Mouse (Mus musculus): Measurements from ENCODE around the gene Rasa2. TPM values are rescaled to one million over a fixed set of nuclear protein-coding genes. Genes with fewer than 3 reads are reported as not detected.
A peak's percentile ranks its signal among the peaks of the same experiment; 100 is the strongest.
"Not testable (repeated sequence)": the region's sequence is repeated elsewhere in the genome, so short reads cannot be mapped to it uniquely, and the experiment has no call there.

Gene Rasa2
- total RNA-seq, 2 experiments from 2014 or later = 6.3 to 7.5 TPM

GRCm38 (mm10) chr9:96597899-96598298 is 33.5 kb downstream of the Rasa2 start:
- no peak for ATAC-seq (replicated peaks; ENCODE audit: low FRiP score, poor library complexity, severe bottlenecking)

GRCm38 (mm10) chr9:96592670-96593600 is 38.5 kb downstream of the Rasa2 start:
- no peak for ATAC-seq (replicated peaks; ENCODE audit: low FRiP score, poor library complexity, severe bottlenecking)

- no peak for ATAC-seq (replicated peaks; ENCODE audit: low FRiP score, poor library complexity, severe bottlenecking)
These were observed 42.1 kb downstream of the Rasa2 start for GRCm38 (mm10) chr9:96589346-96589745.

GRCm38 (mm10) chr9:96583496-96583895 is 47.9 kb downstream of the Rasa2 start:
- ATAC-seq (replicated peaks; ENCODE audit: low FRiP score, poor library complexity, severe bottlenecking) = no peak

- no peak for ATAC-seq (replicated peaks; ENCODE audit: low FRiP score, poor library complexity, severe bottlenecking)
These were observed 48.3 kb downstream of the Rasa2 start for GRCm38 (mm10) chr9:96583076-96583475.

GRCm38 (mm10) chr9:96578190-96578589 is 53.2 kb downstream of the Rasa2 start:
- ATAC-seq (replicated peaks; ENCODE audit: low FRiP score, poor library complexity, severe bottlenecking) = no peak

GRCm38 (mm10) chr9:96577674-96578073 is 53.7 kb downstream of the Rasa2 start:
- ATAC-seq (replicated peaks; ENCODE audit: low FRiP score, poor library complexity, severe bottlenecking) = no peak

- ATAC-seq (replicated peaks; ENCODE audit: low FRiP score, poor library complexity, severe bottlenecking) = no peak
These were observed 58.2 kb downstream of the Rasa2 start for GRCm38 (mm10) chr9:96573252-96573651.

GRCm38 (mm10) chr9:96572754-96573153 is 58.7 kb downstream of the Rasa2 start:
- ATAC-seq (replicated peaks; ENCODE audit: low FRiP score, poor library complexity, severe bottlenecking) = no peak

GRCm38 (mm10) chr9:96566470-96566996 is 64.9 kb downstream of the Rasa2 start:
- ATAC-seq (replicated peaks; ENCODE audit: low FRiP score, poor library complexity, severe bottlenecking) = peak; percentile 39; the same call in 1 of the 2 replicates

GRCm38 (mm10) chr9:96563501-96563900 is 67.9 kb downstream of the Rasa2 start:
- ATAC-seq (replicated peaks; ENCODE audit: low FRiP score, poor library complexity, severe bottlenecking) = no peak

- no peak for ATAC-seq (replicated peaks; ENCODE audit: low FRiP score, poor library complexity, severe bottlenecking)
These were observed 72.3 kb downstream of the Rasa2 start for GRCm38 (mm10) chr9:96559148-96559547.

- no peak for ATAC-seq (replicated peaks; ENCODE audit: low FRiP score, poor library complexity, severe bottlenecking)
These were observed 72.8 kb downstream of the Rasa2 start for GRCm38 (mm10) chr9:96558594-96558993.

GRCm38 (mm10) chr9:96554095-96554494 is 77.3 kb downstream of the Rasa2 start:
- ATAC-seq (replicated peaks; ENCODE audit: low FRiP score, poor library complexity, severe bottlenecking) = no peak

- ATAC-seq (replicated peaks; ENCODE audit: low FRiP score, poor library complexity, severe bottlenecking) = no peak
These were observed 86.0 kb downstream of the Rasa2 start for GRCm38 (mm10) chr9:96545410-96545809.

- ATAC-seq (replicated peaks; ENCODE audit: low FRiP score, poor library complexity, severe bottlenecking) = peak; percentile 90
These were observed 87.5 kb downstream of the Rasa2 start for GRCm38 (mm10) chr9:96543643-96544640.

- no peak for ATAC-seq (replicated peaks; ENCODE audit: low FRiP score, poor library complexity, severe bottlenecking)
These were observed 92.5 kb downstream of the Rasa2 start for GRCm38 (mm10) chr9:96538916-96539315.

GRCm38 (mm10) chr9:96537615-96537919 is 93.8 kb downstream of the Rasa2 start:
- no peak for ATAC-seq (replicated peaks; ENCODE audit: low FRiP score, poor library complexity, severe bottlenecking)

GRCm38 (mm10) chr9:96536895-96537614 is 94.4 kb downstream of the Rasa2 start:
- ATAC-seq (replicated peaks; ENCODE audit: low FRiP score, poor library complexity, severe bottlenecking) = no peak

- ATAC-seq (replicated peaks; ENCODE audit: low FRiP score, poor library complexity, severe bottlenecking) = not testable (repeated sequence)
These were observed 95.3 kb downstream of the Rasa2 start for GRCm38 (mm10) chr9:96536093-96536492.
